Mouse (Mus musculus): Measurements from ENCODE around the gene Hdac11.
"Not testable (repeated sequence)": the region's sequence is repeated elsewhere in the genome, so short reads cannot be mapped to it uniquely, and the experiment has no call there.

Hdac11 gene

GRCm38 (mm10) chr6:91198456-91198855, 42.0 kb downstream of the Hdac11 start:
- intact Hi-C loops (cut with DNase I), result no loop called here

GRCm38 (mm10) chr6:91200429-91201188, 44.1 kb downstream of the Hdac11 start:
- intact Hi-C loops (cut with DNase I), result no loop called here

DNA sequence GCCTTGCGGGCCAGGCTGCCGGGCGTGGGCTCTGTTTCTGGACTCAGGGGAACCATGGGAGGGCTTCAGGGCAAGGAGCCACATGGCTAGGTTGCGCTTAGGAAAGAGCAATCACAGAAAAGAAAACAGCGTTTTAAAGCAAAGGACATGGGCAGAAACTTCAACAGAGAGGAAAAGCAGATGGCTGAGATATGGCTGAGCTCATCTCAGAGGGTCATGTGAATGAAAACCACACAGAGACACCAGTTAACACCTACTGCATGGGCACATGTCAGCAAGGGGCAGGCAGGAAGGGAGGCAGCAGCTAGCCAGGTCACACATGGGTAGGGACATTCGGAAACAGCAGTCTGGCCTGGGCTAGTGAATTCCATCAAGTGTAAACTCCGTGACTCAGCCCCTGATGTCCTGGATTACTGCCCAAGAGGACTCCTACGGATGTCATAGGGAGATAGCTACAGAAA, 45.4 kb downstream of the Hdac11 start:
- intact Hi-C loops (cut with DNase I), result no loop called here

GRCm38 (mm10) chr6:91202571-91202970, 46.1 kb downstream of the Hdac11 start:
- intact Hi-C loops (cut with DNase I), result no loop called here

- intact Hi-C loops (cut with DNase I), result no loop called here
These were observed 48.9 kb downstream of the Hdac11 start for GRCm38 (mm10) chr6:91205346-91205745.

DNA sequence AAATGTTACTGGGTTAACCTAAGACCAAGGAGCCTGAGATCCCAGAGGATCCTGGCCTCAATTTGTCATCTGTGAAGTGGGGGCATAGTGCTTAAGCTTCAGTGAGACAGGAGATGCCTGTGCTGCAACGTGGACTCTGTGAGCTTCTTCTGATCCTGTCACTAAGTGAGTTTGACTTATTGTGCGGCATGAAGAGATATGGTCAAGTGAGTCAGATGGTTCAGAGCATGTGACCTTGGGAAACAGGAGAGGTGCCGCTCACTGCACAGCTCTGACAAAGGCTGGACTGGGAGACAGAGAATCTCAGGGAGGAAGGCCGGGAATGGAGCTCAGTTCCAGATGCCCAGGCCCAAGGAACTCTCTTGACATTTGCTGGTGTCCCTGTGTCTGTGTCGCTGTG, 49.3 kb downstream of the Hdac11 start:
- intact Hi-C loops (cut with DNase I), result no loop called here

DNA sequence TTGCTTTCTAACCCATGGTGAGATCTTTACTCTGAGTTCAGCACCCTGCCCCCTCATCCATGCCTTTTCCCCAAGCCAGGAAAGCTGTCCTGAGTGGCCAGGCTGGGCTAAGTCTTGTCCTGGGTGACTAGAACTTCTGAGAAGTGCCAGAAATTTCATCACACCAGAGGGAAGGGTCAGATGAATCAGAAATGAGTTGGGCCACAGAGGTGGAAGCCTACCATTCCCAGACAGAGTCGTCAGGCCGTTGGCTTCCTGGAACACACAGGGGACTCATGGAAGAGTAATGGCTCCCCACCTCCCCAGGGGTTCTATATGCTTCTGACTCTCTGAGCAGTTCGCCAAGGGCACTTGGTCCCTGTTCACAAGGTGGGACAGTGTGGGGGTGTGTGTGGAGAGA, 51.0 kb downstream of the Hdac11 start:
- intact Hi-C loops (cut with DNase I), result no loop called here

- intact Hi-C loops (cut with DNase I), result no loop called here
These were observed 53.3 kb downstream of the Hdac11 start for GRCm38 (mm10) chr6:91209780-91210179.

DNA sequence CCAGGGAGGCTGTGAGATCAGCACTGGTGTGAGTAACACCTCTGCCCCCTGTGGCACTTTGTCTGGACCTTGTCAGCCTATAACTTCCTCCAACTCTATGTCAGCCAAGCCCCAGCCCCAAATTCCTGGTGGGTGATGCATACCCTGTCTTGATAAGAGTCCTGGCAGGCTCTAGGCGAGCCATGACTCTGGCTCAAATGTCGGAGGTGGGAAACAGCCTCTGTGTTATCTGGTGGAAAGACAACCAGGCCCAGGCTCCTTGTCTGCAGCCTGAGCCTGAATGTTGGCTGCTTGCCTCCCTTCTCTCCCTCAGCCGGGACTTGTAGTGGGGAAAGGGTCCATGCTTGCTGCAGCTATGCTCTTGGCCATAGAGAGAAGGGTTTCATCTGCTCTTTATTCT, 54.4 kb downstream of the Hdac11 start:
- intact Hi-C loops (cut with DNase I), result no loop called here

DNA sequence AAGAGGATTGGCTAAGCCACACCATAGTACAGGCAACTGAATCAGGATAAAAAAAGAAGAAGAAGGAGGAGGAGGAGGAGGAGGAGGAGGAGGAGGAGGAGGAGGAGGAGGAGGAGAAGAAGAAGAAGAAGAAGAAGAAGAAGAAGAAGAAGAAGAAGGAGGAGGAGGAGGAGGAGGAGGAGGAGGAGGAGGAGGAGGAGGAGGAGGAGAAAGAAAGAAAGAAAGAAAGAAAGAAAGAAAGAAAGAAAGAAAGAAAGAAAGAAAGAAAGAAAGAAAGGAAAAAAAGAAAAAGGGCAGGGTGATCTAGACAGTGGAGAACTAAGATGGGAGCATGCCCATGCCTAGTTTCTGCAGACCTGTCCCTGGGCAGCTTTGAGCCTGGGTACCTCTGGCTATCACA, 55.7 kb downstream of the Hdac11 start, which contains the start of gene Fbln2:
Gene Fbln2 (plus strand): TSS at position 301 of the 400 bp plus-strand sequence.
- intact Hi-C loops (cut with DNase I), result not testable (repeated sequence)

DNA sequence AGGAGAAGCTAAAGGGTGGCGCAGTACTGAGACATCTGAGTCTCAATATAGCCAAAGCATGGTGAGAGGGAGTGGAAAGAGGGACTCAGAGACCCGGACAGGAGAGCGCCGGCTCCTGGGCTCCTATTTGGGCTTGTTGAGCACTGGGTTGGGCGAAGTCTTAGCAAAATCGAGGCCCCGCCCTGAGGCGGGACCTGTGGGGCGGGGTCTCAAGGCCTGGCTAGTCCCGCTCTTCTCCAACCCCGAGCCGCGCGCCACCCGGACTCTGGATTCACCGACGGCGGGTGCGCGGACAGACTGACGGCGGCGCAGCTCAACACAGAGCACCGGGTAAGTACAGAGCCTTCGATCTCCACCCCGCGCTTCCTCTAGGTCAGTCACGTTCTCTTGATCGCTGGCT, 56.1 kb downstream of the Hdac11 start:
- intact Hi-C loops (cut with DNase I), result no loop called here

DNA sequence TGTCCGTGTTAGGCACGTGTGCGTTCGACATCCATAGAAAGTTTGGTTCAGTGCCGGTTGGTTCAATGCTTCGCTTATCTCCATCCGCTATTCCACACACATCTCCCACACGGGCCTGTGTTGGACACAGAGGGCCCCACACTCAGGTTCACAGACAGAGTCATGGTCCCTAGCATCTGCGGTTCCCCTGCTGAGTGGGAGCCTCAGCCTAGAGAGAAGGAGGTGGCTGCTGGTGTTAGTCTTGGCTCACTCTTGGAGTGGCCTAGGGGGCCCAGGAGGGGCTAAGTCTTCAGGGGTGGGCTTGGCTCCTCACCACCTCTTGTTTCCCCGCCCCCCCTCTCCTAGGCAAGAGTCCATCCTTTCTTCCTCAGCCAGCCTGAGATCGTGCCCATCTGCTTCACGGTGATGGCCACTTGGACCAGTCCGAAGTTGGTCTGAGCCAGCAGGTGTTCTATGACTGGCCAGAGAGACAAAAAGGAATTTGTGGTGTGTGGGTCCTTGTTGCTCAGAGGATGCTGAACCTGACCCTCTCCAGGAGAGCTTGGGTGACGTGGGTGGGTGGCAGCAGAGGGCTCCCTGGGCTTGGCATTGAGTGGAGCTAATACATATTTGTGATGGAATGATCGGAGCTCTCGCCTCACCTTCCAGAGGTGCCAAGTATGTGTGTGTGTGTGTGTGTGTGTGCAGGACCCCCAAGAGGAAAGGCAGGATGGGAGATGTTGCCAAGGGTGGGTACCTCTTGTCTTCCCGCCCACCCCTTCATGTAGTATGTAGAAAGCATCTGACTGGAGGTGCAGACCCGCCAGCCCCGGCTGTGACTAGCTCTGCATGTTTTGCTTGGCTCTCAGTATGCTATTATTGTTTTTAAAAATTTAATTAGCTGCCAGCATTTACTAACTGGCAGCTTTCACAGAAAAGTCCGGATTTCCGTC, 57.1 kb downstream of the Hdac11 start:
- intact Hi-C loops (cut with DNase I), result no loop called here

DNA sequence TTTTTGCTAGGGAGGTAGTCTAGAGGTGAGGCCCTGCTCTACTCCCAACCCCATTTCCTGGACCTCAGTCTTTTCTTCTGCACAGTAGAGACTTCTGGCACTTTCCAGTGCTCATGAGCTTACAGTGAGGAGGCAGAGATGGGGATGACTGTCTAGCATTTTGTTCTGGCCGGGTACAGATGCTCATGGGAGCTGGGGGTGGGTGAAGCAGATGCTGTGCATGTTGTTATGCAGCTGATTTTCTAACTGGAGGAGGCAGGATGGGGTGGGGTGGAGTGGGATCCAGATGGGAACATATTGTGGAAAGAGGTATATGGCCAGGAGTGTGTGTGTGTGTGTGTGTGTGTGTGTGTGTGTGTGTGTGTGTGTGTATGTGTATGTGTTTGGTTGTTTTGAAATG, 59.0 kb downstream of the Hdac11 start:
- intact Hi-C loops (cut with DNase I), result no loop called here

DNA sequence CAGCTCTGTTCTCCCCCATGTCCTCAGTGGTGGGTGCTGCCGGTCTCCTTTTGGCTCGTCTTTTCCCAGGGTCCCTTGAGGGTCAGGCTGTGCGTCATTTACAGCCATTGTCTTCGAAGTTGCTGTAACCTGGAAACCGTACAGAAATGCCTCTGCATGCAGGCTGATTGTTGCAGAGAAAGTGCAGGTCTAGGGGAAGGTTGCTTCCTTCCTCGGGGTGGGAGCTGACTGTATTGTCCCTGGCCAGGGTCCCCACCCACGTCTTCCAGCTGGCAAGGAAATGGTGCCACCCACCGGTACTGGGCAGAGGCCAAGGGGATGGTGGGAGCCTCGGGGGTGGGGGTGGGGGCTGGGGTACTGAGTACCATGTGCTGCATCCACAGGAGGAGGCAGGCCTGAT, 62.0 kb downstream of the Hdac11 start:
- intact Hi-C loops (cut with DNase I), result no loop called here

GRCm38 (mm10) chr6:91218871-91219270, 62.4 kb downstream of the Hdac11 start:
- intact Hi-C loops (cut with DNase I), result no loop called here

GRCm38 (mm10) chr6:91220062-91220461, 63.6 kb downstream of the Hdac11 start:
- intact Hi-C loops (cut with DNase I), result no loop called here

- intact Hi-C loops (cut with DNase I), result no loop called here
These were observed 64.6 kb downstream of the Hdac11 start for GRCm38 (mm10) chr6:91221094-91221493.

GRCm38 (mm10) chr6:91222694-91223346, 66.4 kb downstream of the Hdac11 start:
- intact Hi-C loops (cut with DNase I), result no loop called here

All from adrenal gland (tissue).